Mouse (Mus musculus) hindlimb bud, embryonic 11.5 days (tissue): ENCODE measurements around the gene Inhbe.

Experiments
- DNase-seq: peaks from one replicate; pipeline ENCODE4 v3.0.0-alpha.2; 2012; ENCODE audit warnings: low read depth, low spot score; ENCODE audit errors: extremely low spot score

Gene Inhbe

DNA sequence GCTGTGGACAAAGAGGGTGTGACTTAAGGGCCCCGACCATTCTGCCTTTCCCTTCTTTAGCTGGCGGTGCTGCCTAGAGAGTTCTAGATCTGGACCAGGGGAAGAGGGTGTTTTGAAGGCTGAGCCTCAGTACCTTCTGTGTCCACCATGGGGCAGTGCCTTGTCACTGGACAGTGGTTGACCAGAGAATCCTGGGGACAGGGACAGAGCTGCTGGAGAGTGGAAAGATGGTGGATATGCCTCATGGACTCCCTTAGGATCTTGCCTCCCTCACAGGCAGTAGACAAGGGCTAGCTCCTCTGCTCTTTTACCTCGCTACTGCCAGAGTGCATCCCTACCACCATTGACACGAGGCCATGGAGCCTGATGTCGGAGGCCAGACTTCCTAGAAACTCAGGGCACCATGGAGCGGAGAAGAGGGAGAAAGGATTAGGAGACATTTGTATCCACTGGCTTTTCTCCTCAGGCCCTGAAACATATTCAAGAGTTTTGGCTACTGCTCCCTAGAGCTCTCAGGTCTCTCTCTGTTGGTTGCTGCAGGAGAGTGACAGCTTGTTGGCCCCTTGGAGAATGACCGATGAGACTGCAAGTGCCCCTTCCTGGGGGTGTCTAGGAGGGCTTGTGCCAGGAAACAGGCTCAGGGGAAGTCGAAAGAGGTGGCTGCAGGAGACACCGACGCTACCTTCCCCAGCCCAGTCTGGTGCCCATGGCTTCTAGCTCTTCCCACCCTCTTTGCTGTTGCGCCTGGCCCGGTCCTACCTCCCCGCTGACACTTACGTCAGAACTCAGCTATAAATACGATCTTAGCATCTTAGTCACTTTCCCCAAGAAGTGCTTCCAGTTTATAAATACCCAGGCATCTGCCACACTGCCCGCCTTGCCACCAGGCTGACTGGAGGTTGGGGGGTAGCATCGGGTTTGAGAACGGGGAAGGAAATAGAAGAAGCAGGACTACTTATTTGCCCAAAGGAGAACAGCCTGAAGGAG lies at the start of gene Inhbe:
Inhbe (minus strand) TSS at position 503 of the 987 bp plus-strand sequence.
- DNase-seq, result no peak

DNA sequence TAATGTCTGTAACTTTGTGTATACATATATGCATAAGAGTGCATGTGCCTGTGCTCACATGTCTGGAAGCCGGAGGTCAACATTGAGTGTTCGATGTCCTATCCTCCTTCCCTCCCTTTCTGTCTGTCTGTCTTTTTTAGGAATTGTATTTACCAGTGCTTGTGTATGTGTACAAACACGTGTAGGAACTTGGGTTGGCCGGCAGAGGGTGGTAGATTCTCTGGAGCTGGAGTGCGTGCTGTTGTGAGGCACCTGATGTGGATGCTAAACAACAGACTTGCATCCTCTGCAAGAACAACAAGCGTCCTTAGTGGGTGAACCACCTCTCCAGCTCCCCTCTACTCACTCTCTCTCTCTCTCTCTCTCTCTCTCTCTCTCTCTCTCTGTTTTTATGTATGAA lies 37.6 kb upstream of the Inhbe start:
- no peak for DNase-seq

DNA sequence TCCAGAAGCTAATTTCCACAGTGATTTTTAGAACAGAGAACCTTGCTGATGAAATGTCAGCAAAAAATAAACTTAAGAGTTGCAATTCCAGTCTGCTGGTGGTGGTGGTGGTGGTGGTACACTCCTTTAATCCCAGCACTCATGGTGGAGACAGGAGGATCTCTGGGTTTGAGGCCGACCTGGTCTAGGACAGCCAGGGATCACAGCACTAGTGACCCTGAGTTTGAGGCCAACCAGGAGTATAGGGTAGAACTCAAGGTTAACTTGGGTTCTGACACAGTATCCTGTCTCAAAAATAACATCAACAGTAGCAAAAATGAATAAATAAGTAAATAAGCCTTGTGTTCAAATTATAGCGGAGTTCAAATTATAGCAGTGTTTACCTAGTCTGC lies 27.5 kb upstream of the Inhbe start:
- no peak for DNase-seq

DNA sequence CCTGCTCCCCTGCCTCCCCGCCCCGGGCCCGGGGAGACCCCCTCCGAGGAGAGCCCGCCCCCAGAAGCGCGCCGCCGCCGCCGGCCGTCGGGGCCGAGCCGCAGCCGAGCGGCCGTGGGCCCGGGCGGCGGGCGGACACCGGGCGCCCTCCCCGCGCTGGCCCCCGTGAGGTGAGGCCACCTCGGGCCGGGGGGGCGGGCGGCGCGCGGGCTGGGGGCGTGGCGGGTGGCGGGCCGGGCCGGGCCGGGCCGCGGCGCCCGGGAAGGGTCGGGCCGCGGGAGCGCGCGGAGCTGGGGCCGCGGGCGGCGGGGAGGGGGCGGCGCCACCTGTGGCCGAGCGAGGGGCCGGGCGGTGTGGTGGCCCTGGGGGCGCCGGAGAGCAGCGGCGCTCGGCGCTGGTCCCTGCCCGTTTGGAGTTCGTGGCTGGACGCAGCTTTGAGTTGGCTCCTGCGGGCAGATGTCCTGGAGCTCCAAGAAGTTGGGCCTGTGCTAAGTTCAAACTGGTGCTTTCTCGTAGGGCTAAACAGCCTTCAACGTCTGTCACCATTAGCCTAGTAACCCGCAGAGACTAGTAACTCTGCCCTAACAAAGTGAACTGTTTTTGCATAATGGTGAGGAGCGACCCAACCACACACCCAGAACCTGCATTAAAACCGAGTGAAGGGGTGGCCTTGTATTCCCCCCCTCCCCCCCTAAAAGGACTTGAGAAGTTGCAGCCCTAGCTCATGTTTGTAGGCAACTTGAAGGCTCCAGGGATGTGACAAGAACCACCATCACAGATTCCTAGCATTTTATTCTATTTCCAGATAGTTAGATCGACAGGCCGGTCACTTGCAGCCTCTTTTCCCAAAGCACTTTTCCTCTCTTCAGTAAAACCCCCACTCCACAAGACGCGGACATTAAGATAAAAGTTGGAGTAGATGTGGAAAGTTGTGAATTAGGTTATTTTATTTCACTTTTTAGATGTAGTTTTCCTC lies 26.8 kb upstream of the Inhbe start:
- peak; percentile 31 for DNase-seq

DNA sequence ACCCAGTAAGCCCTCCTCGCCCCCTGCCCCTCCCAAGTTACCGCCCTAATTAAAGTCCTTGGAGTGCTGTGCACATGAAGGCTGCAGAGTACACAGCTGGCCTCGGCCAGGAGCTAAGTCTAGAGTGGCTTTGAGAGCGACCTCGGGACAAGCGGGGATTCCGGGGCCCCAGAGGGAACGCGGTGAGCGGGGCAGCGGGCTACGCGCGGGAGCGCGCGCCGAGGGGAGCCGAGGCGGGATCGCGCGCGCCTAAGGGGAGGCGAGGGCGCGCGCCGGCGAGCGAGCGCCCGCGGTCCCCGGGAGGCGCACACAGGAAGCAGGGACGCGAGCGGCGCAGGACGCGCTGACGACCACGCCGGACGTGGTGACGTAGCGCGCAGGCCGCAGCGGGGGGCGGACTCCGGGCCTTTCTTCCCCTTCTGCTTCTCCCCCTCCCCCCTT lies 26.1 kb upstream of the Inhbe start, which contains the start of gene R3hdm2:
R3hdm2 (plus strand) TSS at position 77 of the 441 bp plus-strand sequence.
- peak; percentile 60 for DNase-seq

DNA sequence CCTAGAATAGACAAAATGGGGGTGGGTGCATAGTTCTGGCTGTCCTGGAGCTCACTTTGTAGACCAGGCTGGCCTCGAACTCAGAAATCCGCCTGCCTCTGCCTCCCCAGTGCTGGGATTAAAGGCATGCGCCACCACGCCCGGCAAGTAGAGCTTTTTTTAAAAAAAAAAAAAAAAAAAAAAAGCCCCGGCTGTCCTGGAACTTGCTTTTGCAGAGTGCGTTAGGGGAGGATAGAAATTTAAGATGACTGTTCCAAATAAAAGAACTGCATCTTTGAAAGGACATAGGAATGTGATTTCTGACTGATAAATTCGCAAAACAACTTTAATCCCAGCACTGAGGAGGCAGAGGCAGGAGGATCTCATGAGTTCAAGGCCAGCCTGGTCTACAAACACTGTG lies 25.4 kb upstream of the Inhbe start:
- no peak for DNase-seq

DNA sequence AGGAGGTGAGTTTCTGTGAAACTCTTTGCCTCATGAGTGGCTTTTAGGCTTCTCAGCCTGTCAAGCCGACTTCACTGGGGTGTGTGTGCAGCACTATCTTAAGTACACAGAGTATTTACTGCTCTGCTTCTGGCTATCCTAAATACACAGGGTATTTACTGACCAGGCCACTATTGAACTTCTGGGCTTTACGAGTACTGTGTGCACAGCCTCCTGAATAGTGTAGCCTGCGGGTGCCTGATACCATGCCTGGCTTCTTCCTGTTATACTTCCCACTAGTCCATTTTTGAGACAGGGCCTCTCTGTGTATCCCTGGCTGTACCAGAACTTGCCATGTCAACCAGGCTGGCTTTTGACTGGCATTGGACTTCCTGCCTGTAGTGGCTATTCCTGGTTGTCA lies 23.5 kb upstream of the Inhbe start:
- no peak for DNase-seq

DNA sequence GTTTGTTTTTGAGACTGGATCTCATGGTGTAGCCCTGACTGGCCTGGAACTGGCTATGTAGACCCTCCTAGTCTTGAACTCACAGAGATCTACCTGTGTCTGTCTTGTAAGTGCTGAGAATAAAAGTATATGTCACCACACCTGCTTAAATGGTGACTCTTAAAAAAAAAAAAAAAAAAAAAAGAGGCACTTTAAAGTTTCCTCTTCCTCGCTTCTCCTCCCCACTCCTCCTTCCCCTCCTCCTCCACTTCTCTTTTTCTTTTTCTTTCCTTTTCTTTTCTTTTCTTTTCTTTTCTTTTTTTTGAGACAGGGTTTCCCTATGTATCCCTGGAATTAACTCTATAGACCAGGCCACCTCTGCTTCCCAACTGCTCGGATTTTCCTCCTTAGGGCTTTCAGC lies 16.8 kb upstream of the Inhbe start:
- no peak for DNase-seq

DNA sequence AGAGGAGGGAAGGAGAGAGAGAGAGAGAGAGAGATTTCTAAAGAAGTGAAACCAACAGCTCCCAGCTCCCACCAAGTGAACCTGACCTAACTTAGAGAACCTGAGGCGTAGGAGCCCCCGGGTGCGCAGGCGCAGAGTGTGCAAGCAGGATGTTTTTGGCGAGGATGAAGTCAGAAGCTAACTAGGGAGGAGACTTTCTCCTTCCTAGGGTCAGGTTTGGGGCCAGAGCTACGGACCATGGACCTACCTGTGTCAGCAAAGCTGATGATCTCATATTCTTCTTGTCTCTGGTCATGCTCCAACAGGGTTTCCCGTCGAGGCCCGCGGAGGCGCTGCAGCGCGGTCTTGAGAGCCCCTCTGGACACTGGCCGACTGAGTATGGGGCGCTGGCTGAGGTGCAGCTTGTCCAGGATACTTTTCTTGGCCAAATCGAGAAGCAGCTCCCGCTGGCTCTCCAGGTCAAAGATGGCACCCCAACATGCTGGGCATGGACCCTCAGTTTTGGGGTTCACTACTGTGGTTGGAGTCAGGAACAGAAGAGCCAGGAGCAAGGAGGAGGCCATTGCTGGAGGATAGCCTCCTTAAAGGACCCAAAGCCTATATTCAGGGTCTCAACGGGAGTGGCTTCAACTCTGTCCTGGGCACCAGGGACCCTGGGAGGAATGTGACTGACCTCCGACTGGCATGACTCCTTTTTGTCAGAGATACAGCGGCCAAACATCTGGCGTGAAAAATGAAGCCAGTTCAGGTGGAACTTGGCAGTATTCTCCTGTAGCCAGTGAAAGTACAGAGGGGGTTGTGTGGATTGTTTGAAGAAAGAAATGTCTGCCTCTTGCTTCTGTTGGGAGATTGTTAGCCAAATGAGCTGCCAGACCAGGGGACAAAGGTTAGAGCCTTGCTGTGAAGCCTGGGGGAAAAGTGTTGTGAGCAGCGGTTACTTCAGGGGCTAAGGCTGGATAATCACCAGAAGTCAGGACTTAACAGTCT lies 15.9 kb upstream of the Inhbe start, which contains the start of gene Inhbc:
Inhbc (minus strand) TSS at position 598 of the 987 bp plus-strand sequence.
- DNase-seq, result no peak

DNA sequence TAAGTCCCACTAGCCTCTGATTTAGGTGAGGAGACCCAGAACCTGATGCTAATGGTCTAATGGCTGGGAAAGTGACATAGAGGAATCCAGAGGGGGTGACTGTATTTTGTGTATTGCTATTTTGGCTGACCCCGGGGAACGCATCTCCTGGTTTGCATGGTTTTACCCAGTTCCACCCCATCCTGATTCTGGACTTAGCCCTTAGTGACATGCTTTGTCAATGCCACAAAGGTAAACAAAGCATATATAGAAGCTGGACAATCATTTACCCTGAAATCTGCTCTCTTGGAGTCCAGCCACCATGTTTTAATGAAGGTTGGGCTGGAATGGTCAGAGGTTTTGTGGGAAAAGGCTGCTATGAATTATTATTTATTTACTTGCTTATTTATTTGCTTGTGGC lies 14.1 kb upstream of the Inhbe start:
- no peak for DNase-seq

DNA sequence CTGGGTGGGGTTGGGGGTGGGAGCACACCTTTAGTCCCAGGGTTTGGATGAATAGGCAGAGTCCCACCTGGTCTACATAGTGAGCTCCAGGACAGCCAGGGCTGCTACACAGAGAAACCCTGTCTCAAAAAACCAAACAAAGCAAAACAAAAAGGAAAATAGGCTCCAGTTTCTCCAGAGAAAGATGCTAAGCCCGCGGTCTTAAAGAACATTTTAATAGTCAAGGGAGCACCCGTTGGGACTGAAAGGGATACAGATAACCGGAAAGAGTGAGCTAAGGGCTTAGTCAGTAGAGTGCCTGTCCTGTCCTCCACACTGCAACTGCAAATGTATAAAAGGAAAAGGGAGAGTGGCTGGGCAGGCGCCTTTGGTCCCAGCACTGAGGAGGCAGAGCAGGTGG lies 12.9 kb upstream of the Inhbe start:
- DNase-seq, result no peak

DNA sequence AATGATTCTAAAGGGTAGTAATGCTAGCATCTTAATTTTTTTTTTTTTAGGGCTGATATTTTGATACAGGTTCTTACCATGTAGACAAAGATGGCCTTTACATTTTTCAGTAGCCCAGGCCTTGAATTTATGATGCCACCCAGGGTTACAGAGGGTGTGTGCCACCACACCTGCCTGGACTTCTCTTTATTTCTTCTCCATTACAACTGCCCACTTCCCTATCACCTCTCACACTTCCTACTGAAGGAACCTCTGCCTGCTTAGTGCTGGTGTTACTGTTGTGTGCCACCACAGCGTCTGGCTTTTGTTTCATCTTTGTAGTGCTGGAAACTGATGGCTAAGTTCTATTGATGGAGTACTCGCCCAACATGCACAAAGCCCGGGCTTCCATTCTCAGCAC lies 6.5 kb upstream of the Inhbe start:
- DNase-seq, result no peak

DNA sequence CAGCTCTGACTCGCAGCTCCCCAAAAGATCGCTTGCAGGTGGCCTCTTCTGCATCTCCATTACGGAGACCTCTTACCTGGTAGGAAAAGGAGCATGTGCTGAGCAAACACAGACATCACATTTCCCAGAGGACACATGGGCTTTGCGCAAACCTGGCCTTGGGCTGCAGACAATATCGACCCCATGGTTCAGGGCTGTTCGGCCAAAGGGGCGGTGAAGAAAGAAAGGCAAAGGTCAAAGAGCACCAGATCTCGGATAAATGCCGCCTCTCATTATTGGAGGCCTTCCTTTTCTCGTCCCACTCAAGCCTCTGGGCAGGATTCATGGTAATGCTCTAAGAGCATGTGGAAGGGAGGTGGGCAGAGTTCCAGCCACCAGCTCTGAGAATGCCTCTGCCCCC lies 1.1 kb upstream of the Inhbe start:
- no peak for DNase-seq

DNA sequence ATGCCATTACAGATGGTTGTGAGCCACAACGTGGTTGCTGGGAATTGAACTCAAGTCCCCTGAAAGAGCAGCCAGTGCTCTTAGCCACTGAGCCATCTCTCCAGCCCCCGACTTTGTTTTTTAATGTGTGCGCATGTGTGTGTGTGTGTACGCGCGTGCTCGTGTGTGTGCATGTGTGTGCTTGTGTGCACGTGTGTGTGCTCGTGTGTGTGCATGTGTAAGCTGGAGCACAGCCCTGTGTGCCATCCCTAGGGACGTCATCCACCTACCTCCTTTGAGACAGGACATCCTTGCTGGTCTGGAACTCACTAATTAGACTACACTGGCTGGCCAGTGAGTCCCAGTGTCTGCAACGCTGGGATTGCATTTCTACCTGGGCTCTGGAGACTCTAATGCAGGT lies 1.4 kb downstream of the Inhbe start:
- no peak for DNase-seq

DNA sequence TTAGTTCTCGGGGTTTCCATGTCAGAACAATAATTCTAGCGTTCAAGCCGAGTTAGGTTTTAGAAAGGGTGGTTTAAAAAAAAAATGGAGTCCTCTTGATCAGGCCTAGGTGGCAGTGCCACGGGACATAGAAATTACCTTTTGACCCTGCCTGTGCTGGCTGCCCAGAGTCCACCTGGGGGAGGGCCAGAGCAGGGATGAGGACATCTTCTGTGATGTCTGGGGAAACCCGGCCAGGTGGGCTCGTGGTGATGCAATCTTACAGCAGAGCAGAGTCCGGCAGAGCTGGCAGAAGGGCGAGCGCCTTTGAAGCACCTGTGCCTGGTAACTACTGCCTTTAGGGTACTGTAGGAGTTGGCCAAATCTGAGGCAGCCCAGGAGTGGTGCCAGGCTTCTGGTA lies 2.0 kb downstream of the Inhbe start:
- no peak for DNase-seq

DNA sequence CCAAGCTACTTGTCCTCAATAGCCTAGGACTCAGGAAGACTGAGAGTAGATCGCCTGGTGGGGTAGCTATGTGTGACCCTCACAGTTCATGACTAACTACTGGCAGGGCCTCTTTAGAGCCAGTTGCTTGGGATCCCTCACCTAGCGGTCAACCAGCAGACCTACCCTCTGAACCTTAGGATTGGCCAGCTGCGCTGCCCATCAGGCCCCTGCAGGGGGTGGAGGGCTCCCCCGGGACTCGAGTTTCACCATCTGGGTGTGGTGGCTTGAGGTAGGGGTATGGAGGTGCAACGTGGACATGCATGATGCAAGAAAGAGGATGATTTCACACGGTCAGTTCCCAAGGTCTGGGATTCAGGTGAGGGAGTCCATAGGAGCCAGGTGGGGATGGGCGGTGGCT lies 2.5 kb downstream of the Inhbe start:
- no peak for DNase-seq

DNA sequence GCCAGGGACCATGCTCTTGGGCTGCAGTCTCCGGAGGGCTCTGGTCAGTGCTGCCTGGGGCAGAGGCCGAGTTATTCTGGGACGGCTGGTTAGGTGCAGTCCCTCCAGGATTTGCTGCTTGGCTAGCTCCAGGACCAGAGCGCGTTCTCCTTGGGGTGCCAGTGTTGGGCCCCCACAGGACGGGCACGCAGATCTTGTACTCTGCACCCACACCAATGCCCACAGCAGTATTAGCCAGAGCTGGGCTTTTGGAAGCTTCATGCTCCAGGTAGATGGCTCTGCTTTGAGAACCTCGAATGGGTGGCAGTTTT lies 3.0 kb downstream of the Inhbe start:
- DNase-seq, result no peak

DNA sequence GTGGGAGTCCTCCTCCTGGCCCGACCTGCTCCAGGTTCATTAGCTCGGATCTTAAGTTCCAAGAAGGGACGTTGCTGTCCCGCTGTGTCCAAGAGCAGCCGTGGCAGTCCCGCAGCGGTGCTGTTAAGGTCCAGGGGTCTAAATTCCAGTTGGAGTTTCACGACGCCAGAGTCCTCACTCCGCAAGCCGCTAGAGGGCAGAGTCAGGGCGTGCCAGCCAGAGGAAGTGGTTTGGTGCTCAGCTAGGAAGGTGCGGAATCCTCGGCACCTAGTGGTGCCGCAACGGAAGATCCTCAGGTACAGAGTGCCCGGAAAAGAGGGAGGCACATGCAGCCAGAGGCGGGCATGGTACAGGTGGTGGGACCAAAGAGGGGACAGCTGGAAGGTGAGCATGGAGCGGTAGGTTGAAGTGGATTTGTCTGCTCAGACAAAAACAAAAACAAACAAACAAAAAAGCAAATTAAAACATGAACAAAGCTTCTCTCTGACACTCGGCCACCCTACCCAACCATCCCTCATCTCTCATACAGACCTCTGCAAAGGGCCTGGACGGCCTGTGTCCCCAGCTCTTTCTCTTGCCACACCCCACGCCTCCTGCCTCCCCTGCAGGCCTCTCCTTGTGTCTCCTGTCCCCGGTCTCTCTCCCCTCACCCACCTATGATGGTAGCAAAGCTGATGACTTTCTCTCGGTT lies 3.5 kb downstream of the Inhbe start:
- no peak for DNase-seq

DNA sequence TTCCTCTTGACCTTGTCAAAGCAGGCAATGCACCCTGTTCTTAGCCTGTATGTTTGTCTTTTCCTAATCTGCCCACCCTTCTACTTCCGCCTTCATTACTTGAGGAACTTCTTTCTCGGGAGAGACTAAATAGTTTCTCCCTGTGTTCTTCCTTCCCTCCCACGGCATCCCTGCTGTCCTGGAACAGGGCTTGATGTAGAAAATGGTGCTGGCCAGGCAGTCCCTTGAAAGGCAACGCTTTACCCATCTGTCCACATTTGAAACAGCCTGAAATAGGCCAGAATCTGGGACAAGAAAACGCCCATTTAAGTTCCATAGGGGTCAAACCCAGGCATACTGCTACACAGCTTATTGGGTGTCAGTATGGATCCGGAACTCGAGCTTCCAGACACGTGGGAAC lies 4.4 kb downstream of the Inhbe start:
- DNase-seq, result no peak

DNA sequence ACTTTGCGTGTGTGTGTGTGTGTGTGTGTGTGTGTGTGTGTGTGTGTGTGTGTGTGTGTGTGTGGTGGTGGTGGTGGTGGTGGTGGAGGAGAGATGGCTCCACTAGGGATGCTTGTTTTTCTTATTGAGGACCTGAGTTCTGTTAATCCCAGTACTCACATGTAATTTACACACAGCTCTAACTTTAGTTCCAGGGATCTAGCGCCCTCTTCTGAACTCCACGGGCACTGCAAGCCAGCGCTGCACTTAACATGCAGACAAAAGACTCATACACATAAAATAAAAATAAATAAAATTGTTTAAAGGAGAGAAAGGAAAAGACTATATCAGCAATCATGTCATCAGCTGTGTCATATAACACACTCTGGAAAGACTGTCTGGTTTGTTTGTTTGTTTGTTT lies 5.3 kb downstream of the Inhbe start:
- DNase-seq, result no peak
